Mouse (Mus musculus) cortical plate, adult 2 months (tissue): ENCODE measurements around the gene Rae1.

Experiments used
- CTCF ChIP-seq: fragments of 200-500 bp; IDR thresholded peaks from 2 replicates; pipeline ENCODE4 v1.5.1; 2011; ENCODE audit warnings: mild to moderate bottlenecking, control low read depth, low read length; ENCODE audit not compliant: insufficient read depth; ENCODE audit errors: extremely low read depth
- POLR2A ChIP-seq: fragments of 200-500 bp; IDR thresholded peaks from 2 replicates; pipeline ENCODE4 v1.6.1; 2011; ENCODE audit warnings: mild to moderate bottlenecking, low read length, control low read depth; ENCODE audit not compliant: insufficient read depth; ENCODE audit errors: extremely low read depth

- TF ChIP-seq CTCF (no peak), POLR2A (no peak)
Observed at GRCm38 (mm10) chr2:173010220-173010717, 10.4 kb downstream of the Rae1 start.
